Mouse (Mus musculus) retina, postnatal 1 day (tissue): ENCODE measurements around the gene Rcan3.

Source experiments
- DNase-seq: peaks from one replicate; pipeline ENCODE4 v3.0.0-alpha.2; 2012

The Rcan3 gene

GRCm38 (mm10) chr4:135411633-135412032, 22.0 kb downstream of the Rcan3 start:
- peak; percentile 55 for DNase-seq

- no peak for DNase-seq
Observed at GRCm38 (mm10) chr4:135406180-135406579, 27.5 kb downstream of the Rcan3 start.

GRCm38 (mm10) chr4:135404916-135405315, 28.7 kb downstream of the Rcan3 start:
- DNase-seq: no peak

- DNase-seq: no peak
Observed at GRCm38 (mm10) chr4:135404048-135404447, 29.6 kb downstream of the Rcan3 start.

DNA sequence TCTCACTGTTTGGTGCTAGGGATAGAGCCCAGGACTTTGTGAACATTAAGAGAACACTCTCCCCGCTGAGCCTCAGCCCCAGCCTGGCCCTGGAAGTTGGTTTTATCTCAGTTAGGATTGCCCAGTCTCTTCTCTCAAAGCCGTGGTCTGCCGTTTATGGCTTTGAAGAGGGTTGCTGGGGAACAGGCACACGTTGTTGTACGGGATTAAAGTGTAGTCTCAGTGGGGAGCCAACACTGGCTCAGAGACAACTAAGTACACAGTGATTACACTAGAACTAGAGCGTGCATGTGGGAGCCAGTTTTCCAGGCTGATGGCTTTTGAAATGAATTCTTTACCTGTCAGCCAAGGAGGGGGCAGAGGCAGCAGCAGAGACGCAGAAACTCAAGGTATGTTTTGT, 31.8 kb downstream of the Rcan3 start:
- peak; percentile 8 for DNase-seq

DNA sequence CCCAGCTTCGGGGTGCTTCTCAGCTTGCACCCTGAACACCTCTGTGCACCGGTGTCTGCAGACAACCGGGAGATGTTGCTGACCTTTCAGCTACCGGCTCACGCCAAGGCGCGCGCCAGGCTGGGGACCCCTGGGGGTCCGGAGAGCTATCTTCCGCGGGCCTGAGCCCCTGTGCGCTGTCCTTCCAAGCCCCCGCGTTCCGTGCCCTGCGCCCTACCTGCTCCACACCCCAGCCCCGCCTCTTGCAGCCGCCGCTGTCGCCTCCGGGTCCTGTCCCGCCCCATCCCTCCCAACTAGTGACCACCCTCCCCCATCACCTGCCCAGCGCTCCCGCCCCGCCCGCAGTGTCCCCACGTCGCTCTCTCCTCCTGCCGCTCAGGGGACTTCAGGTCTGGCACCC, 35.7 kb downstream of the Rcan3 start, which contains the start of gene Ncmap:
Ncmap (minus strand) TSS at position 237 of the 400 bp plus-strand sequence.
- no peak for DNase-seq

DNA sequence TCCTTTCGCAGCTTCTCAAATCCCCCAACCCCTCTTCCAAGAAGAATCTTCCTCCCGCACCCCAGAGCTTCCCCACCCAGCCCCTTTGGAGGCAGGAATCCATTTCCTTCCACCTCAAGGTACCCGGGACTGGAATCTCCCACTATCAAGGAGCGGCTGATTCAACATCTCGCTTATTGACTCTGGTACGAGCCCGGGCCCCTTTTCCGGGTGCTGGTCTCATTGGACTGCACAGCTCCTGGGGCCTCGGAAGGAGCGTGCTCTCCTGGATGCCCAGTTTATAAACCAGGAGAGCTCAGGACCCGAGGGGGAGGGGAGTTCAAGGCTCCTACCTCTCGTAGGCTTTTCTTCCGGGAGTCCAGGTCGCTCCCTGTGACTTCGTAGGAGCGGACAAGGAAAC, 36.1 kb downstream of the Rcan3 start:
- peak; percentile 6 for DNase-seq

GRCm38 (mm10) chr4:135396303-135396702, 37.4 kb downstream of the Rcan3 start:
- no peak for DNase-seq

DNA sequence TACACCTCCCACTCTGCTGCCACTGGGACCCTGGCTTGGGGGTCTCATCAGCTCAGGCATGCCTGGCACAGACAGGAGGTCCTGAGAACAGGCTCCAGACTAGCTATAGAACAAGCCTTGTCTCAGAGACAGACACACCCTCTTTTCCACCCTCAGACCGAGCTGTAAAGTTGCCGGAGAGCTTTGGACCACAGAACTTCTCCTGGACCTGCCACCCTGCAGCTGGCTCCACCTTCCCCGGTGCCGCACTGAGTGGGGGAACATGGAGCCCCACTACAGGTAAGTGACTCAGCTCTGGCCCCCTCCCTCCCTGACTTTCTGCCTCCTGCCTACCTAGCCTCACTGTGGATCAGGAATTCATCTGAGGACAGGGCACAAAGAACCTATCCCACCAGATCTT, 38.3 kb downstream of the Rcan3 start:
- DNase-seq: no peak

DNA sequence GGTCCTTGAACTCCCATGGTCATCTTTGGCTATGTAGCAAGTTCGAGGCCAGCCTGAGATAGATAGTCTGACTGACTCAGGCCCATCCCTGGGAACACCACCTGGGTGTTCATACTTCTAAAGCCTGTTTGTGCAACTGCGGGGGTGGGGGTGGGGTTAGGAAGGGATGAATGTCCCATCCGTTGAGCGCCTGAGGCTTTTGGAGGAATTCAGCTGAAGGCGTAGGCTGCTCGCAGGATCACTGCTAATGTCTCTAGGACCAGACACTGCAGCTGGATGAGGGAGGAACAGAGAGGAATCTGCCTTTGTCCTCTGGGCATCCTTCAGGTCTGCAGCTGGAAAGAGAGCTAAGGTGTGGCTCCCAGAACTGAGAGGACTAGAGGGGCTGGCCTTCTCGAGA, 39.0 kb downstream of the Rcan3 start:
- no peak for DNase-seq

DNA sequence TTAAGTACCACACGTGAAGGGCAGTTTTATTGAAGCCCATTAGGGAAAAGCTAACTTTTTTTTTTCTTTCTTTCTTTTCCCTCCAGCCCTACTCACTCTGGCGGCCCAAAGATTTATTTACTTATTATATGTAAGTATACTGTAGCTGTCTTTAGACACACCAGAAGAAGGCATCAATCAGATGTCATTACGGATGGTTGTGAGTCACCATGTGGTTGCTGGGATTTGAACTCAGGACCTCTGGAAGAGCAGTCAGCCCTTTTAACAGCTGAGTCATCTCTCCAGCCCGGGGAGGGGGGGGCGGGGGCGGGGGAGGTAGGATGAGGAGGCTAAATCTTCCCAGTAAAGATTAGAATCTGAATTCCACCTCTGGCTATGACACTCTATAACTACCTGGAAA, 40.3 kb downstream of the Rcan3 start:
- DNase-seq: no peak

- no peak for DNase-seq
Observed at GRCm38 (mm10) chr4:135392801-135393200, 40.9 kb downstream of the Rcan3 start.

DNA sequence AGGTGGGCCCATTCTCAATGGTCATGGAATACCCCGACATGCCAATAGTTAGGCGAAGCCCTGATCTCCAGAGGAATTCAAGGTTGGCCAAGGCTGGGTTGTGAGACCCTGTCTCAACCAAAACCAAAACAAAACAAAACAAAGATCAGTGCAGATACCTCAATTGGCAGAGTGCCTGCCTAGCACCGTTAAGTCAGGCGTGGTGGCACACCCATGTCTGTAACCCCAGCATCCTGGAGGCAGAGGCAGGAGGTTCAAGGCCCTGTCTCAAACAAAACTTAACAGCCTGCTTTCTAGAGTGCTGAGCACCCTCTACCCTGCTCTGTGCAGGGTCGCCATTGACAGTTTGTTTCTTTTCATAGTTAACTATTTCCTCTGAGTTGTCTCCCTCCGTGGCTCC, 42.6 kb downstream of the Rcan3 start:
- DNase-seq: no peak

GRCm38 (mm10) chr4:135385614-135386013, 48.0 kb downstream of the Rcan3 start:
- peak; percentile 12 for DNase-seq

GRCm38 (mm10) chr4:135382316-135382715, 51.3 kb downstream of the Rcan3 start:
- peak; percentile 84 for DNase-seq

DNA sequence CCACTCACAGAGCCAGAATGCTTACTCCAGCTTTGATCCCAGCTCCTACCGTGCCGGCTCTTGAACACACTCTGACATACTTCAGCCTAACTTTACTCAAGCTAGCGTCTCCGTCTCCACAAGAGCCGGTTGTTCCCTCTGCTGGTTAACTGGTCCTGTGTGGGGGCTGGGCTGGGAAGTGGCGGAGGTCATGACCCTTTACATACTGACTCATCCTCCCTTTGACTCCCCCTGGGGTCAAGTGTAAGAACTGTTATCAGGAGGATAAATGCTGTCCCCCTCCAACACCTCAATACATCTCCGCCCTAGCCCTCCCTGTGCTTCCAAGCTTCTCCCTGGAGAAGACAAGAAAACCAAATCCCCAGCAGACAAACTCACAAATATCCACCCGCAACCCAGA, 52.3 kb downstream of the Rcan3 start:
- no peak for DNase-seq

DNA sequence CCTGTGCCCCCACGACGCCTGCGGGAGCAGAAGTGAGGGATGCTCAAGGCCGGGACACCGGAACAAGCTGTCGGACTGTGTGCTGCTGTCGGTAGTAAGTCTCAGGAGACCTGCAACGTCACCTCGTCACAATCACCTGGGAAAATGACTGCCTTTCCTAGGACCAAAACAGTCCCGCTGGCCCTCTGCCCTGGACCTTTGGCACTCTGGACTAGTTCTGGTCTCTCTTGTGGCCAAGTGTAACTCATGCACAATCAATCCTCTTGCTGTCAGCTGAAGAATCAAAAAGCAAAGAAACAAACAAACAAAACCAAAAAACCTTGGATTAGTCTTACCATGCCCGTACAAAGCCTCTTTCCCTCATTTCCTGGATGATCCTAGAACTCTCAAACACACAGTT, 56.4 kb downstream of the Rcan3 start:
- DNase-seq: no peak

DNA sequence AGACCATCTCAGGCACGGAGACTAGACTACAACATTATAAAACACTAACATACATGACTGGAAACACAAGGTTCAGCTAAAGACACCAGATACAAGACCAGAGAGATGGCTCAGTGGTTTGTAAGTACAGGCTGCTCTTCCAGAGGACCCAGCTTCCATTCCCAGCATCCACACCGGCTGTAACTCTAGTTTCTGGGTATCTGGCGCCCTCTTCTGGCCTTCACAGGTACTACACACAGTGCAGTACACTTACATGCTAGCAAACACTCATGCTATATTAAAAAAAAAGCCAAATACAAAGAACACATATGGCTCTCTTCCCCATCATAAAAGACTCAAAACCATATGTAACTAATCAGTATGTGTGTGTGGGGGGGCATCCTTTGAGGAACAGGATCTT, 58.2 kb downstream of the Rcan3 start:
- DNase-seq: no peak

DNA sequence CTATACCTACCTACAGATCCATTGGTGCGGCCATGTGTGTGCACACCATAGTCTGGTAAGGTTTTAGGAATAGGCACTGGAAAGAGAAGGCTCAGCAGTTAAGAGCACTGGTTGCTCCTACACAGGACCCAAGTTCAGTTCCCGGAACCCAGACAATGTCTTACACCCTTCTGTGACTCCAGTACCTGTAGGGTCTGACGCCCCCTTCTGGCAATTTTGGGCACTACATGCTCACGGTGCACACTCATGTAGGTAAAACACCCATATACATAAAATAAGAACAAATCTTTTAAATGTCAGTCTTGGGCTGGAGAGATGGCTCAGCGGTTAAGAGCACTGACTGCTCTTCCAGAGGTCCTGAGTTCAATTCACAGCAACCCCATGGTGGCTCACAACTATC, 60.4 kb downstream of the Rcan3 start:
- no peak for DNase-seq

GRCm38 (mm10) chr4:135370372-135370771, 63.3 kb downstream of the Rcan3 start:
- no peak for DNase-seq

GRCm38 (mm10) chr4:135362828-135363227, 70.8 kb downstream of the Rcan3 start:
- no peak for DNase-seq
